ENCODE assay signal across 9 mouse cellular contexts in genomic region chr2:44956232-44956631, GRCm38 (mm10). TPM values are rescaled to one million over a fixed set of nuclear protein-coding genes. Genes with fewer than 3 reads are reported as not detected.
DNase-seq lines count a peak whose midpoint lies in the region; ATAC-seq lines count a peak whose summit lies in the region.
"Had no signal": no experiment of that assay in that cellular context is flagged by ENCODE, and none has a peak within 500 bp of the region (broad histone marks: within the 10 kb centered on the region; RNA-seq: fewer than 3 reads in every experiment).

No protein-coding gene starts in this region.

- H3K9ac ChIP-seq in lung, embryonic 16.5 days (ENCODE audit: low read length), result no peak overlapping the region
- H3K9ac ChIP-seq in liver, embryonic 13.5 days, result no peak overlapping the region
- H3K9ac ChIP-seq: neural tube, embryonic 13.5 days had no signal

- ATAC-seq in lung, embryonic 16.5 days (ENCODE audit: low read depth), result peak; percentile 74
- ATAC-seq in liver, embryonic 13.5 days (ENCODE audit: low read depth), result no peak

- peaks cover 6% of the 10 kb centered on the region; the same call in 1 of the 2 replicates for H3K4me1 ChIP-seq in lung, embryonic 16.5 days (replicated peaks; ENCODE audit: control insufficient read depth, insufficient read depth, low read length)
- H3K4me1 ChIP-seq in liver, embryonic 13.5 days (replicated peaks), result peaks cover 42% of the 10 kb centered on the region

- no peaks in the 10 kb centered on the region for H3K27me3 ChIP-seq in lung, embryonic 16.5 days (ENCODE audit: control insufficient read depth, insufficient read depth, low read depth, low read length)
- no peaks in the 10 kb centered on the region for H3K27me3 ChIP-seq in liver, embryonic 13.5 days
- H3K27me3 ChIP-seq: neural tube, embryonic 13.5 days had no signal

- H3K9me3 ChIP-seq in lung, embryonic 16.5 days (ENCODE audit: control insufficient read depth, low read length), result no peaks in the 10 kb centered on the region
- no peaks in the 10 kb centered on the region for H3K9me3 ChIP-seq in liver, embryonic 13.5 days (replicated peaks)
- H3K9me3 ChIP-seq: neural tube, embryonic 13.5 days had no signal

- WGBS in lung, embryonic 16.5 days, result 26% methylated on average over 3 of the region's 3 CpGs
- WGBS in liver, embryonic 13.5 days (ENCODE audit: insufficient replicate concordance), result 42% methylated on average over 3 of the region's 3 CpGs

- no peak overlapping the region for H3K4me2 ChIP-seq in lung, embryonic 16.5 days (ENCODE audit: low read depth, low read length)
- no peak overlapping the region for H3K4me2 ChIP-seq in liver, embryonic 13.5 days
- H3K4me2 ChIP-seq: neural tube, embryonic 13.5 days had no signal

- peak overlapping the region; percentile 9; the same call in 1 of the 2 replicates for H3K27ac ChIP-seq in lung, embryonic 16.5 days (ENCODE audit: low read length)
- peak overlapping the region; percentile 69 for H3K27ac ChIP-seq in liver, embryonic 13.5 days
- H3K27ac ChIP-seq: neural tube, embryonic 13.5 days had no signal

- no peak overlapping the region for H3K4me3 ChIP-seq in lung, embryonic 16.5 days (ENCODE audit: low read length)
- H3K4me3 ChIP-seq in liver, embryonic 13.5 days (replicated peaks), result no peak overlapping the region
- H3K4me3 ChIP-seq: neural tube, embryonic 13.5 days had no signal

- no peaks in the 10 kb centered on the region for H3K36me3 ChIP-seq in lung, embryonic 16.5 days (ENCODE audit: control insufficient read depth, insufficient read depth, low read length)
- no peaks in the 10 kb centered on the region for H3K36me3 ChIP-seq in liver, embryonic 13.5 days
- H3K36me3 ChIP-seq: neural tube, embryonic 13.5 days had no signal

- peak; percentile 21 for DNase-seq in gastrocnemius, postnatal 25 days
- DNase-seq in gastrocnemius, postnatal 10 days, result no peak
- DNase-seq in lung, postnatal 14 days, result no peak
- DNase-seq in liver, embryonic 13.5 days, result no peak
- DNase-seq in left cerebral cortex, adult 18-20 months (ENCODE audit: low spot score in 2 of 2), result no peak
- DNase-seq in urinary bladder, postnatal 4 days (ENCODE audit: low spot score in 2 of 2), result no peak
- no peak for DNase-seq in retina, embryonic 14.5 days (ENCODE audit: low spot score)

RNA-seq across cellular contexts. Expression of gene Gtdc1, which starts 28.8 kb away (rescaled TPM):
- 10 to 100 TPM; 22.3 to 22.6 TPM for total RNA-seq in gastrocnemius, postnatal 25 days (2021)
- 10 to 100 TPM; 26.6 to 31.6 TPM for total RNA-seq in gastrocnemius, postnatal 10 days (2021)
- polyA plus RNA-seq in lung, embryonic 16.5 days (2015; fragmentation: Nextera tagmentation; extraction: Ambion mirVana), result 11.7 and 13.2 TPM in 2 replicates
- 3.4 and 5.5 TPM in 2 replicates for polyA plus RNA-seq in liver, embryonic 13.5 days (2015; fragmentation: Nextera tagmentation; extraction: Ambion mirVana)
- 10 to 100 TPM; 88.1 to 97.0 TPM for total RNA-seq in left cerebral cortex, adult 18-20 months (2021)
